Mouse (Mus musculus): ENCODE data around the gene Chst1. TPM values are rescaled to one million over a fixed set of nuclear protein-coding genes. Genes with fewer than 3 reads are reported as not detected.
A peak's percentile ranks its signal among the peaks of the same experiment; 100 is the strongest.

The Chst1 gene
- total RNA-seq, 1 experiment from 2014 or later, result 9.6 TPM

- no peak for DNase-seq
Measured at GRCm38 (mm10) chr2:92609704-92610379, 10.3 kb downstream of the Chst1 start.

- DNase-seq, result no peak
Measured at GRCm38 (mm10) chr2:92613645-92614044, 14.1 kb downstream of the Chst1 start.

GRCm38 (mm10) chr2:92614106-92614505 lies 14.6 kb downstream of the Chst1 start:
- DNase-seq, result no peak

GRCm38 (mm10) chr2:92617077-92617756 lies 17.7 kb downstream of the Chst1 start:
- no peak for DNase-seq

GRCm38 (mm10) chr2:92618016-92618415 lies 18.5 kb downstream of the Chst1 start:
- peak; percentile 2 for DNase-seq

- no peak for DNase-seq
Measured at GRCm38 (mm10) chr2:92627633-92628032, 28.1 kb downstream of the Chst1 start.

GRCm38 (mm10) chr2:92630799-92631198 lies 31.3 kb downstream of the Chst1 start:
- DNase-seq, result no peak

GRCm38 (mm10) chr2:92632027-92632426 lies 32.5 kb downstream of the Chst1 start:
- DNase-seq, result no peak

GRCm38 (mm10) chr2:92640555-92640954 lies 41.0 kb downstream of the Chst1 start:
- DNase-seq, result peak; percentile 18

- DNase-seq, result peak; percentile 75
Measured at GRCm38 (mm10) chr2:92645282-92646037, 46.0 kb downstream of the Chst1 start.

GRCm38 (mm10) chr2:92649154-92649801 lies 49.8 kb downstream of the Chst1 start:
- no peak for DNase-seq

GRCm38 (mm10) chr2:92650428-92650827 lies 50.9 kb downstream of the Chst1 start:
- no peak for DNase-seq

- no peak for DNase-seq
Measured at GRCm38 (mm10) chr2:92651294-92651816, 51.8 kb downstream of the Chst1 start.

- no peak for DNase-seq
Measured at GRCm38 (mm10) chr2:92657189-92657588, 57.7 kb downstream of the Chst1 start.

GRCm38 (mm10) chr2:92658293-92659150 lies 59.0 kb downstream of the Chst1 start:
- DNase-seq, result no peak

- DNase-seq, result peak; percentile 40
Measured at GRCm38 (mm10) chr2:92659491-92660035, 60.1 kb downstream of the Chst1 start.

GRCm38 (mm10) chr2:92662534-92663068 lies 63.1 kb downstream of the Chst1 start:
- no peak for DNase-seq

Data from adrenal gland, postnatal 14 days (tissue).